Mouse (Mus musculus) B cell, adult 2 months (primary cell): ENCODE measurements around the gene Pex19.

Experiments used
- DNase-seq, 2 experiments: peaks; one replicate each; pipeline ENCODE4 v3.0.0; 2022

The Pex19 gene

DNA sequence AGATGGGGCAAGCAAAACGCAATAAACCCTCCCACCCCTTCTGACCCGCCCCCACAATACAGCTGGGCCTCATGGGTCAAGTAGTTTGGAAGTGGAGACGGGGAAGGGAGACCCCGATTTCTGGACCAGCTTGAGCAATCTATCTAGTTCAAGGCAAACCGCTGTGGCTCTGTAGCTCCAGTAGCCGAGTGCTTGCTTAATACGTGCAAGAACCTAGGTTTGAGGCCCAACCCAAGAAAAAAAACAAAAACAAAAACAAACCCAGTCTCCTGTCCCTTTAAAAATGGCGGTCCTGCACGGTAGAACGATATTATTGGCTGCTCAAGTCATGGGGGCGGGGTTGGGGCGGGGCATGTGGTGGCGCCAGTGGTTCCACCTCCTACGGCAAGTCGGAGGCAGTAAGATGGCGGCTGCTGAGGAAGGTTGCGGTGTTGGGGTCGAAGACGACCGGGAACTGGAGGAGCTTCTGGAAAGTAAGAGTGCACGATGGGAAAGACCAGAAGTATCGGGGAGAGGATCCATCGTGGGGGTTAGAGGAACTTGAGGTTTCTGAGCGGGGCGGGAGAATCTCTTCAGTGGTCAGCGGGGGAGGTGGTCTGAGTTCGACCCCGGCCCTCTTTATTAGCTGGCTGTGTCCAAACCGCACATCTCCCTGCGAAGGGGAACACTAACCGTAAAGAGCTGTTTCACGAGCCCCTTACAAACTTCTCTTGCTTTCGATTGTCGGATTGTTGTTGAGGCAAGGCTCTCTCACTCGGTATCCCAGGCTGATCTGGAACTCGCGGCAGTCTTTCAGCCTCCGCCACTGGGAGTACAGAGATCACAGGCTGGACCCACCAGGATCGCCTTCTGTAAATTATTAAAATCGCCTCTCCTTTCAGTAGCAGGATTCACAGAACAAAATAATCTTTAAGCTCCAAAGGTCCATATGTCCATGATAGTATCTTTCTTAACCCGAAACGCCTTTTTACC is at the start of gene Pex19:
Gene Pex19, plus strand, starts transcription at position 380 of the 972 bp plus-strand sequence.
- DNase-seq = peak; percentile 79

GRCm38 (mm10) chr1:172077981-172078380 is 48.6 kb upstream of the Pex19 start:
- DNase-seq = no peak

DNA sequence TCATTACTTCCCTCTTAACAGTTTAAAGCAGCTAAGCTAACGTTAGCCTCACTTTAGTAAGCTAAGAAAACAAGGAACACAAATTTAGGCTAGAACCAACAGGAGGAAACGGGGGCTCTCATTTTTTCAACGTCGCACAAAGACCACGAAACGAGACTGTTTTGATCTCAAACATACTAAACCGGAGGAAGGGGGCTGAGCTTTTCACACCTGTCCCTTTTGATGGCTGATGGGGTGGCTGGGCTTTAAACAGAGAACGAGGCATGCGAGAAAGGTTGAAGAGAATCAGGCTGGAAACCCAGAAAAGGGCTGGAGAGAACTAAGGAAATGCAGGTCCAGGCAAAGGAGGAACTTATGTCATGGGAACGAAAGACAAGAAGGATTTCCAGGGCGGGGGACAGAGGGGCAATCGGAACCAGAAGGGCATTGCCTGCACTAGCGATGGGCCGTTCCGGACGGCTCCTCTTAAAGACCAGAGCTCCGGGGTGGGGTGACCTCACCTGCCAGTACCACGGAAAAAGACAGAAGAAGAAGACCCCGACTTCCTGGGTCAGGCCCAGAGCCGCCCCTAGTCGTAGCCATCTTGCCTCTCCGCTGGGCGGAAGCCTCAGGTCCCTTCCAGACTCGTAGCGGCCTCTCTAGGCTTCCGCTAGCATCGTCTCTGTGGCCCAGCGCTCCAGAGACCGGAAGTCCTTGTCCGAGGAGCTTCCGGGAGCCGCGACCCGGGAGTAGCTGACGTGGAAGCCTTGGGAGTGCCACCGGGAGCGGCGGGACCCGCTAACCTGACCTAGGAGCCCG is 44.3 kb upstream of the Pex19 start, which contains the start of the genes Copa and Ncstn:
Gene Copa, plus strand, starts transcription at position 429 of the 798 bp plus-strand sequence.
Gene Ncstn, minus strand, starts transcription at position 695 of the 798 bp plus-strand sequence.
- peak; percentile 88 to 89 for DNase-seq

GRCm38 (mm10) chr1:172082899-172083445 is 43.6 kb upstream of the Pex19 start:
- no peak for DNase-seq

DNA sequence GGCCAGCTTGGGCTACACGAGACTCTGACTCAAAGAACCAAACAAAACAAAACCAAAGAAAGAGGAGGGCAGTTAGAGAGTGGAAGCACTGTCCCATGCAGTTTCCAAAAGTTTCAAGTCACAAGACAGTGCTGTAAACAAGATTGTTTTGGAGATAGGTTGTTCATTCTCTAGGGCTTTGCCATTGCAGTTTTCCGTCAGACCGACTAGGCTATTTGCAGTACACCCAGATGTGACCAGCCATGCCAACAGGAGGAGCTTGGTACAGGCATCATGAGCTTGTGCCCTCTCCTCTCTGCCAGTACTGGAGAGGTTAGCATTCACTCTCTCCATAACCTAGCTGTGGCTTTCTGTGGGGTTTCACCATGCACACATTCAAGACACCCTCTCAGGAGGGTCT is 33.0 kb upstream of the Pex19 start:
- no peak for DNase-seq

DNA sequence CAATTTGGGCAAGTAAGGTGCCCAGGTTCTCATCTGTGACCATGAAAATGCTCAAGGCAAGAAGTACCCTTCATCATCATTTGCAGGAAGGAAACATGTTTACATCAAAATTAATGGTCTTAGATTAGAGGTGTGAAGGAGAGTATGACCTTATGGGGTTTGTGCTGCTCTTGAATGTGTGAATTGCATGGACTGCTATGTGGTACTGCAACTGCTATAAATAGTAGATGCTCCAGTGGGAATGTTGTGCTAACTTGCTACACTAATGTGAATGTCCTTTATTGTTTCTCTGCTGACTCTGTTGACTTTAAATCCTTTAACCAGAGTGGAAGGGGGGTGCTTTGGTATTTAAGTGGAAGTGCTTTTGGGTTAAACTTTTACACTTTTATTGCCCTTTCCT is 32.3 kb upstream of the Pex19 start:
- DNase-seq = no peak

DNA sequence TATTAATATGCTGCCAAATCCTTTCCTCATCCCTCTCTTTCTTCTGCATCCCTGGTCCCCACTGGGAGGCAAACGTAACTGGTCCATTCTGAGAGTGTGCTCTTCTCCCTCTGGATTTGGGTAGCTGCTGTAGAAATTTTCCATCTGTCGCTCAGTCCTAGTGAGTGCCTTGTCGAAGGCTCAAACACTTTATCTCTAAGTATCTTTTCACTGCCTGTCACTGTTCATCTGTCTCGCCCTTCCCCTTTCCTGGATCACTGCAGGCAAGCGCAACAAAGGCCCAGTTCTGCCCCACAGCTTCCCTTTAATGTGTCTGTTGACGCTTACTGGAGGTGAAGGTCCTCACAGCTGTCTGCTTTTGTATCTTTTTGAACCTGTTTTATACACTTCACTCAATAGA is 31.4 kb upstream of the Pex19 start:
- no peak for DNase-seq

- no peak for DNase-seq
Measured at GRCm38 (mm10) chr1:172099325-172100033, 27.1 kb upstream of the Pex19 start.

GRCm38 (mm10) chr1:172103619-172104018 is 22.9 kb upstream of the Pex19 start:
- DNase-seq = no peak

DNA sequence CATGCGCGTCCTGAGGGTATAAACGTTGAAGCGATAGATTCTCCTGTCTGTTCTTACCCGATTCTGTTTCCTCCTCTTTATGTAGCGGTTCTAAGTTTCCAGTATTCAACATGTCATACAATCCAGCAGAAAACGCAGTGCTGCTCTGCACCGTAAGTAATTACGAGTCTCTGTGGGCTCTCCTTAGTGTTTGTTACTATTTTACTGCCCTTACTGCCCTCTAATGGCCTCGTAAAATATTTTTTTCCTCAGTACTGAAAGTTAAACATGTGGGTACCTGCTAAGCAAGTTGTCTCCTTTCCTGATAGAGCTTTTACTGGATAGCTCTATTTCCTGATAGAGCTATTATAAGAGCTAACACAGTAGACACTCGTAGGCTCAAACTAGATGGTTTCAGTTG is 21.5 kb upstream of the Pex19 start:
- no peak for DNase-seq

DNA sequence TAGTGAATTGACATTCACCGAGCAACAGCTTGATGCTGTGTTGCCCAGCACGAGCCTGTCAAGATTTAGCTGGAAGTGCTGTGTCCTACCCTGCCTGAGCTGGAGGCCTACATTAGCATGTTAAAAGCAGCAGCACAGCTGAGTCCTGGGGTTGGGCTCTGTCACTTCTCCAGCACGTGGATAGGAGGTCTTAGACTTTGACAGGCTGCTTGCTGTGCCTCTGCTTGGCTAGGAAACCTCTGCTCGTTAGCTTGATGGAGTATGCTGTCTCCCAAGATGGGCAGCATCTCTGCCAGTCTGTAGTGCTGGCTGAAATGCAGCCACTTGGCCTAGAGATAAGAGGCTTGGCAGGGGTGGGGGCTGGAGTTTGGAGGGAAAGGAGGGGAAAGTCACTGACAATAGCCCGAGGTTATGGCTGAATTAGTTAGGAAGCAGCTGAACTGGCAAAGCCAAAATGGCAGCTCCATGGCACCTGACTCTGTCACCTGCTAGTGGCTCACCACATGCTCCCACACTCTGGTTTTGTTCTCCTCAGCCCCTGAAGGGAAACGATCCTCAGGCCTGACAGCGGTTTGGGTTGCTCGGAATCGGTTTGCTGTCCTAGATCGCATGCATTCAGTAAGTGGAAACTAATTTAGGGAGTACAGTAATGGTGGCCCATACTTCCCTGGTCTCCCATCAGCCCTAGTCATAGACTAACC is 18.6 kb upstream of the Pex19 start:
- DNase-seq = no peak

- no peak for DNase-seq
Measured at GRCm38 (mm10) chr1:172116948-172117347, 9.6 kb upstream of the Pex19 start.

DNA sequence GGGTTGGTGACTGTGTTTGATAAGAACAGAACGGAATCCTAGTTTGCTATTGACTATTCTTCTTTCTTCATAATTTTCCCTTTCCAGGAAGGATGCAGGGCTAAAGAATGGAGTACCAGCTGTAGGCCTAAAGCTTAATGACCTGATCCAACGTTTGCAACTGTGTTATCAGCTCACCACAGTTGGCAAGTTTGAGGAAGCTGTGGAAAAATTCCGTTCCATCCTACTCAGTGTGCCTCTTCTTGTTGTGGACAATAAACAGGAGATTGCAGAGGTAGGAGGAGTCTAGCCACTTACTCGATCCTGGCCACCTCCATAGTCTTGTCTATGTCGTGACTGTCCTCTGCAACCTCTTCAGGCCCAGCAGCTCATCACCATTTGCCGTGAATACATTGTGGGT is 7.5 kb upstream of the Pex19 start:
- no peak for DNase-seq

- DNase-seq = peak; percentile 40 to 51
Measured at GRCm38 (mm10) chr1:172119720-172120119, 6.8 kb upstream of the Pex19 start.

- no peak for DNase-seq
Measured at GRCm38 (mm10) chr1:172122671-172123070, 3.9 kb upstream of the Pex19 start.

DNA sequence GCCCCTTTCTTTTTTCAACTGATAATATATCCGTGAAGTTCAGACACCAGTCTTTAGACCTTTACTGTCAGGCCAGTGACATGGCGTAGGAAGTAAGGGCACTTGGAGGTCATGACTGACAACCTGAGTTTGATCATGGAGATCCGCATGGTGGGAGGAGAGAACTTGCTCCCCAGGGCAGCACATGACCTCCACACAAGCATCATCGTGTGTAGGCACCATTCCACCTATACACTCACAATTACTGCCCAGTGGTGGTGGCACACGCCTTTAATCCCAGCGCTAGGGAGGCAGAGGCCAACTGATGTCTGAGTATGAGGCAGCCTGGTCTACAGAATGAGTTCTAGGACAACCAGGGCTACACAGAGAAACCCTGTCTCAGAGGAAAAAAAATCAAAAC is 2.0 kb upstream of the Pex19 start:
- no peak for DNase-seq

- DNase-seq = no peak
Measured at GRCm38 (mm10) chr1:172127487-172127886, 932 bp downstream of the Pex19 start.

DNA sequence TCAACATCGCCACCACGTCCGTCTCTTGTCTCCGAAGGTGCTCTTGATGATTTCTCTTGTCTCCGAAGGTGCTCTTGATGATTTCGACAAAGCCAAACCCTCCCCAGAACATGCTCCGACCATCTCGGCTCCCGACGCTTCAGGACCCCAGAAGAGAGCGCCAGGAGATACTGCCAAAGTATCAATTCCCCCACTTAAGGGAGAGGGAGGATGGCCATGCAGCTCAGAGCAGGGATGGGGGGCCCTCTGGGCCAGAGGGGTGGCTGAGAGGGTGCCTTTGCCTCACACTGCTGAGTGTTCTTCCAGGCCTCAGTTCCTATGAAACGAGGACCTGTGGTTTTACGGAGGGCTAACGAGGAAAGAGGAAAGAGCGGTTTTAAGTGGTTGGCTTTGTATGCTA is 2.0 kb downstream of the Pex19 start:
- no peak for DNase-seq

GRCm38 (mm10) chr1:172129108-172129507 is 2.6 kb downstream of the Pex19 start:
- DNase-seq = no peak

GRCm38 (mm10) chr1:172129780-172130179 is 3.2 kb downstream of the Pex19 start:
- no peak for DNase-seq

GRCm38 (mm10) chr1:172132319-172132718 is 5.8 kb downstream of the Pex19 start:
- no peak for DNase-seq

DNA sequence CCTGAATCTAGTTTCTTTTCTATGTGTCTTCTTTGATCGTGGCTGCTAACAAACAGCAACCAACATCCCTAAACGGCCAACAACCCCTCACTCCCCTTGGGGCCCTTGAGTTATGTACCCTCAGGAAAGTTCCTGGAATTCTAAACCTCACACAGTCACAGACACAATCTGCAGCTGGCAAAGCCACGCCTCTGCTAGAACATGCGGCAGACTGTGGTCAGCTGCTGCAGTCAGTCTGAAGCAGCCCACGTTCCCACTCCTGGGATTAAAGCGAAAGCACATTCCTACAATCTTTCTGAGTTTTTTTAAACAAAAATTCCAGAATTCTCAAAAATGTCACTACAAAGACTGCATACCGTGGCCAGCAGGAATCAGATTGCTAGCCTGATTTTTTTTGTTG is 7.0 kb downstream of the Pex19 start:
- DNase-seq = no peak
